Mouse (Mus musculus) E14TG2a.4 (cell line): ENCODE data around the gene Pou2f2.

ENCODE experiments used
- CTCF ChIP-seq: conservative IDR thresholded peaks from 2 replicates; pipeline ENCODE4 v1.5.1; 2014; ENCODE audit warnings: low read length
- NANOG ChIP-seq: IDR thresholded peaks from 2 replicates; pipeline ENCODE4 v1.6.1; 2014; ENCODE audit warnings: borderline replicate concordance, low read length, mixed read lengths
- POU5F1 ChIP-seq: IDR thresholded peaks from 2 replicates; pipeline ENCODE4 v1.6.1; 2014; ENCODE audit warnings: low read length, borderline replicate concordance

DNA sequence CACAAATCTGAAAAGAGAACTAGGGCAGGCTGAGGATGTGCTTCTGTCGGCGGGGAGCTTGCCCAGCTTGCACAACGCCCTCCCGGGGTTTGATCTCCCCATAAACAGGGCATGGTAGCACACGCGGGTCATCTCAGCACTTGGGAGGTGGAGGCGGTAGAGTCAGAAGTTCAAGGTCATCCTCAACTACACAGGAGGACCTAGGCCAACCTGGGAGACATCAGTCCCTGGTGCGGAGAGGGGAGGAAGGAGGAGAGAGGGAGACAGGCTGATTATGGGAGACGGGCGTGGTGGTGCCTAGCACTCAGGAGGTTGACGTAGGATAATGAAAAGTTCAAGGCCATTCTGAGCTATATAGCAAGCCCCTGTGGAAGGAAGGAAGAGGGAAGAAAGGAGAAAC is 11.3 kb upstream of the Pou2f2 start:
- TF ChIP-seq CTCF (no peak), NANOG (no peak), POU5F1 (no peak)
